Mouse (Mus musculus) lung, embryonic 14.5 days (tissue): Measurements from ENCODE around the gene Cyp2c29. TPM values are rescaled to one million over a fixed set of nuclear protein-coding genes. Genes with fewer than 3 reads are reported as not detected.
"Not testable (repeated sequence)": the region's sequence is repeated elsewhere in the genome, so short reads cannot be mapped to it uniquely, and the experiment has no call there.

Source experiments
- ATAC-seq: fragments of 200-750 bp; cut with Nextera tagmentation; 2 replicates; pipeline ENCODE4 v1.8.0; 2017; ENCODE audit warnings: mild to moderate bottlenecking, moderate TSS enrichment, moderate library complexity; ENCODE audit not compliant: insufficient read depth
- DNase-seq: peaks from one replicate; pipeline ENCODE4 v3.0.0-alpha.2; 2015
- H3K27ac ChIP-seq: fragments of 300-500 bp; sonication (generic); 2 replicates; pipeline ENCODE4 v1.5.1; 2014; ENCODE audit warnings: low read depth, mild to moderate bottlenecking, moderate library complexity
- H3K27me3 ChIP-seq: fragments of 300-500 bp; sonication (generic); 2 replicates; pipeline ENCODE4 v1.6.1; 2014; ENCODE audit warnings: low read length, control low read depth; ENCODE audit not compliant: insufficient read depth
- H3K36me3 ChIP-seq: fragments of 300-500 bp; sonication (generic); 2 replicates; pipeline ENCODE4 v1.6.1; 2014; ENCODE audit warnings: control low read depth; ENCODE audit not compliant: insufficient read depth
- H3K4me1 ChIP-seq: fragments of 300-500 bp; sonication (generic); 2 replicates; pipeline ENCODE4 v1.6.1; 2014; ENCODE audit warnings: antibody characterized with exemption, control low read depth; ENCODE audit not compliant: insufficient read depth
- H3K4me2 ChIP-seq: fragments of 300-500 bp; sonication (generic); 2 replicates; pipeline ENCODE4 v1.6.1; 2014; ENCODE audit warnings: mild to moderate bottlenecking
- H3K4me3 ChIP-seq: fragments of 300-500 bp; sonication (generic); 2 replicates; pipeline ENCODE4 v1.5.1; 2014; ENCODE audit warnings: low read depth, low read length
- H3K9ac ChIP-seq: fragments of 300-500 bp; sonication (generic); 2 replicates; pipeline ENCODE4 v1.6.1; 2014
- H3K9me3 ChIP-seq: fragments of 300-500 bp; sonication (generic); 2 replicates; pipeline ENCODE4 v1.6.1; 2016; ENCODE audit warnings: low read depth, low read length, control low read depth
- CTCF ChIP-seq: IDR thresholded peaks from 2 replicates; pipeline ENCODE4 v1.5.1; 2016; ENCODE audit warnings: antibody characterized with exemption, low read depth
- WGBS: fragments of 180-500 bp; shearing (Covaris S2); extraction: QIAGEN DNeasy Blood & Tissue Kit; methylation state at CpG from one replicate; pipeline ENCODE4 v1.1.7; 2014; 5-methylcytosine and 5-hydroxymethylcytosine counted together
- polyA plus RNA-seq: library from polyadenylated mRNA; unstranded; fragments of >200 nt; fragmentation: Nextera tagmentation; extraction: Ambion mirVana; gene quantifications from 2 replicates; pipeline ENCODE4 v1.2.1, GENCODE M21; 2014

Gene Cyp2c29
- polyA plus RNA-seq = 0.11 TPM in 1 of 2 replicates, not detected in the other

GRCm38 (mm10) chr19:39269105-39269504 lies at the start of gene Cyp2c29:
Gene Cyp2c29 (plus strand): TSS chr19:39269405.
- H3K4me3 ChIP-seq, H3K36me3 ChIP-seq, H3K9ac ChIP-seq, H3K27me3 ChIP-seq, ATAC-seq, H3K27ac ChIP-seq, DNase-seq, H3K4me1 ChIP-seq, H3K4me2 ChIP-seq, H3K9me3 ChIP-seq: not testable (repeated sequence)
- WGBS = no CpG with 5 or more reads among the region's 1 CpGs

DNA sequence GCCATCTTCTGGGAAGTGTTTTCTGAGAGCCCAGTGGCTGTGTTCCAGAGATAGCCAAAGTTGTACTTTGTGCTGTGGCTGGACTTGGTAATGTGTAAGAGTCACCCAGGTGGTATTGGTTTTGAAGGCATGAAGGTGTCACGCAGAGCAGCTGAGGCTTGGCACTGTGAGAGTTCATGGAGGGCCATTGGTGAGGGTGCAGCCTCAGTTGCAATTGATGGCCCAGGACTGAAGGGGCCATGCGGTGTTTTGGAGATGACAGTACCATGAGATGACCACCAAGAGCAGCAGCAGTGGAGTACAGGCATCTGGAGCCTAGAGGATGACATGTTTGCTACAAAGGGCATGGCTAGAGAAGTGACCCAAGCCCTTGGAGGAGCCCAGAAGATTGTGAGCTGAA lies 2.2 kb upstream of the Cyp2c29 start:
- H3K4me3 ChIP-seq, H3K27me3 ChIP-seq, H3K4me1 ChIP-seq, H3K27ac ChIP-seq, H3K36me3 ChIP-seq, ATAC-seq, H3K4me2 ChIP-seq, DNase-seq, H3K9ac ChIP-seq, H3K9me3 ChIP-seq: not testable (repeated sequence)
- 66% methylated on average over 2 of the region's 2 CpGs for WGBS

DNA sequence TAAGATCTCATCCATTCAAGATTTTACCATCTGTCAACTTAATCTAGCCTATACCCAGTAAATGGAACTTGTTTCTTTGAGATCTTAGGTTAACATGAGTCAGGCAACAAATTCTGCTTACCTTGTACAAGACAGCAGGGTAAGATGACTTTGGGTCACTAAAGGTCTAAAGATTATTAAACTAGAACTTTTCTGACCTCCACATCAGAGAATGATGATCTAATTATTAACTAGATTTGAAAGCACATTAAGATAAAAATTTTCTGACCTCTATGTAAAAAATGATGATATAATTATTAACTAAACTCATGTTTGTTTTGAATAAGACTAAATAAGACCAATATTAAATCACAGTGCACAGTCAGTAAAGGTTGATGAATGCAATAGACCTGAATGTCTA lies 13.6 kb downstream of the Cyp2c29 start:
- Histone ChIP-seq H3K27ac (no peak overlapping the region), H3K36me3 (no peaks in the 10 kb centered on the region), H3K9ac (no peak overlapping the region), H3K4me3 (no peak overlapping the region), H3K9me3 (no peaks in the 10 kb centered on the region), H3K27me3 (no peaks in the 10 kb centered on the region), H3K4me2 (no peak overlapping the region), H3K4me1 (no peaks in the 10 kb centered on the region)
- no peak for ATAC-seq
- TF ChIP-seq CTCF = no peak
- no peak for DNase-seq

- no peak for ATAC-seq
- Histone ChIP-seq H3K9ac (no peak overlapping the region), H3K4me1 (no peaks in the 10 kb centered on the region), H3K4me3 (no peak overlapping the region), H3K27ac (no peak overlapping the region), H3K9me3 (no peaks in the 10 kb centered on the region; the same call in 1 of the 2 replicates), H3K36me3 (no peaks in the 10 kb centered on the region), H3K27me3 (no peaks in the 10 kb centered on the region), H3K4me2 (no peak overlapping the region)
- no peak for DNase-seq
- no peak for TF ChIP-seq CTCF
These were observed 16.4 kb downstream of the Cyp2c29 start for GRCm38 (mm10) chr19:39285637-39286036.

GRCm38 (mm10) chr19:39286825-39287224 lies 17.6 kb downstream of the Cyp2c29 start:
- TF ChIP-seq CTCF = no peak
- Histone ChIP-seq H3K27ac (no peak overlapping the region), H3K4me3 (no peak overlapping the region), H3K27me3 (no peaks in the 10 kb centered on the region), H3K4me2 (no peak overlapping the region), H3K4me1 (no peaks in the 10 kb centered on the region), H3K9ac (no peak overlapping the region), H3K9me3 (no peaks in the 10 kb centered on the region; the same call in 1 of the 2 replicates), H3K36me3 (no peaks in the 10 kb centered on the region)
- no peak for ATAC-seq
- no peak for DNase-seq
- 76% methylated on average over 4 of the region's 4 CpGs for WGBS

DNA sequence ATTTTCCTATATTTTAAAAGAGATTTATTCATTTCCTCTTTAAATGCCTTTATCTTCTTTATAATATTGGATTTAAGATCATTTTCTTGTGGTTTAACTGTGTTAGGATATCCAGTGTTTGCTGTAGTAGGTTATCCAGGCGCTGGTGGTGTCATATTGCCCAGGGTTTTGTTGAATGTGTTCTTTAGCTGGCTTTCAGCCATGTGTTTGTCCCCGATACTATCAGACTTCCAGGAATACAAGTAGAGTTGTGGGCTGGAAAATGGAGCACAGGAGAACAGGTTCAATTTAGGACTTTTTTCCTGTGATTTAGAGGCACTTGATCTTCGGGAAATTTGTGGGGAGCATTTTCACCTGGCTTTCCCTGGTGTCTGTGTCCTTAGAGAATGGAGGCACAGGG lies 19.8 kb downstream of the Cyp2c29 start:
- no peak for TF ChIP-seq CTCF
- H3K4me3 ChIP-seq = no peak overlapping the region

More for the DNA sequence above, 19.8 kb downstream of the Cyp2c29 start:
- 65% methylated on average over 3 of the region's 3 CpGs for WGBS
- no peaks in the 10 kb centered on the region; the same call in 1 of the 2 replicates for H3K9me3 ChIP-seq
- DNase-seq (no peak), ATAC-seq (no peak)
- no peaks in the 10 kb centered on the region for H3K36me3 ChIP-seq
- H3K4me2 ChIP-seq = no peak overlapping the region
- H3K9ac ChIP-seq = no peak overlapping the region
- H3K27ac ChIP-seq = no peak overlapping the region
- no peaks in the 10 kb centered on the region for H3K4me1 ChIP-seq
- no peaks in the 10 kb centered on the region for H3K27me3 ChIP-seq

Other genes starting within 250 kb of the Cyp2c29 start
- not detected in 2 replicates for gene Cyp2c65, start 208.4 kb upstream of the Cyp2c29 start, polyA plus RNA-seq
- not detected in 2 replicates for gene Cyp2c66, start 155.5 kb upstream of the Cyp2c29 start, polyA plus RNA-seq
- gene Cyp2c38, start 193.7 kb downstream of the Cyp2c29 start, polyA plus RNA-seq = not detected in 2 replicates
- not detected in 2 replicates for gene Cyp2c39, start 241.5 kb downstream of the Cyp2c29 start, polyA plus RNA-seq